Mouse (Mus musculus): Measurements from ENCODE around the gene Foxn4. TPM values are rescaled to one million over a fixed set of nuclear protein-coding genes. Genes with fewer than 3 reads are reported as not detected.

Foxn4 gene
- polyA plus RNA-seq, 1 experiment from 2014 or later: not detected

GRCm38 (mm10) chr5:114303166-114303565 lies 29.6 kb upstream of the Foxn4 start:
- H3K36me3 ChIP-seq (ENCODE audit: control insufficient read depth, insufficient read depth, low read length): no peaks in the 10 kb centered on the region
- H3K4me3 ChIP-seq (ENCODE audit: low read depth, low read length): no peak overlapping the region

GRCm38 (mm10) chr5:114299883-114300610 lies 26.4 kb upstream of the Foxn4 start:
- 87% methylated on average over 24 of the region's 24 CpGs for WGBS

More at GRCm38 (mm10) chr5:114303166-114303565, 29.6 kb upstream of the Foxn4 start:
- Histone ChIP-seq H3K4me2 (replicated peaks; ENCODE audit: low read depth) (no peak overlapping the region), H3K27ac (replicated peaks) (no peak overlapping the region), H3K9me3 (ENCODE audit: control insufficient read depth, low read length) (no peaks in the 10 kb centered on the region), H3K9ac (ENCODE audit: low read length) (no peak overlapping the region), H3K27me3 (ENCODE audit: control insufficient read depth, insufficient read depth, low read length) (no peaks in the 10 kb centered on the region), H3K4me1 (replicated peaks; ENCODE audit: control insufficient read depth, insufficient read depth) (no peaks in the 10 kb centered on the region)
- TF ChIP-seq CTCF (IDR thresholded peaks at IDR 0.05; ENCODE audit: low read depth) (no peak), EP300 (optimal IDR thresholded peaks at IDR 0.05) (no peak)
- ATAC-seq (ENCODE audit: low FRiP score, low TSS enrichment): no peak
- no peak for DNase-seq (ENCODE audit: low spot score)
- WGBS: 74% methylated on average over 6 of the region's 6 CpGs

GRCm38 (mm10) chr5:114299156-114299855 lies 25.7 kb upstream of the Foxn4 start:
- Histone ChIP-seq H3K27ac (replicated peaks) (no peak overlapping the region), H3K9ac (ENCODE audit: low read length) (no peak overlapping the region), H3K9me3 (ENCODE audit: control insufficient read depth, low read length) (no peaks in the 10 kb centered on the region), H3K4me3 (ENCODE audit: low read depth, low read length) (no peak overlapping the region), H3K4me2 (replicated peaks; ENCODE audit: low read depth) (no peak overlapping the region), H3K4me1 (replicated peaks; ENCODE audit: control insufficient read depth, insufficient read depth) (no peaks in the 10 kb centered on the region), H3K27me3 (ENCODE audit: control insufficient read depth, insufficient read depth, low read length) (no peaks in the 10 kb centered on the region), H3K36me3 (ENCODE audit: control insufficient read depth, insufficient read depth, low read length) (no peaks in the 10 kb centered on the region)
- 60% methylated on average over 22 of the region's 22 CpGs for WGBS
- ATAC-seq (ENCODE audit: low FRiP score, low TSS enrichment) (no peak), DNase-seq (ENCODE audit: low spot score) (no peak)
- TF ChIP-seq EP300 (optimal IDR thresholded peaks at IDR 0.05) (no peak), CTCF (IDR thresholded peaks at IDR 0.05; ENCODE audit: low read depth) (no peak)

More at GRCm38 (mm10) chr5:114299883-114300610, 26.4 kb upstream of the Foxn4 start:
- Histone ChIP-seq H3K4me2 (replicated peaks; ENCODE audit: low read depth) (no peak overlapping the region), H3K36me3 (ENCODE audit: control insufficient read depth, insufficient read depth, low read length) (no peaks in the 10 kb centered on the region), H3K9ac (ENCODE audit: low read length) (no peak overlapping the region), H3K4me3 (ENCODE audit: low read depth, low read length) (no peak overlapping the region), H3K9me3 (ENCODE audit: control insufficient read depth, low read length) (no peaks in the 10 kb centered on the region), H3K4me1 (replicated peaks; ENCODE audit: control insufficient read depth, insufficient read depth) (no peaks in the 10 kb centered on the region), H3K27me3 (ENCODE audit: control insufficient read depth, insufficient read depth, low read length) (no peaks in the 10 kb centered on the region), H3K27ac (replicated peaks) (no peak overlapping the region)
- no peak for DNase-seq (ENCODE audit: low spot score)
- no peak for ATAC-seq (ENCODE audit: low FRiP score, low TSS enrichment)
- TF ChIP-seq EP300 (optimal IDR thresholded peaks at IDR 0.05) (no peak), CTCF (IDR thresholded peaks at IDR 0.05; ENCODE audit: low read depth) (no peak)

- Histone ChIP-seq H3K4me2 (replicated peaks; ENCODE audit: low read depth) (no peak overlapping the region), H3K27me3 (ENCODE audit: control insufficient read depth, insufficient read depth, low read length) (no peaks in the 10 kb centered on the region), H3K9ac (ENCODE audit: low read length) (no peak overlapping the region), H3K4me1 (replicated peaks; ENCODE audit: control insufficient read depth, insufficient read depth) (no peaks in the 10 kb centered on the region), H3K36me3 (ENCODE audit: control insufficient read depth, insufficient read depth, low read length) (no peaks in the 10 kb centered on the region), H3K4me3 (ENCODE audit: low read depth, low read length) (no peak overlapping the region), H3K9me3 (ENCODE audit: control insufficient read depth, low read length) (no peaks in the 10 kb centered on the region), H3K27ac (replicated peaks) (no peak overlapping the region)
- TF ChIP-seq EP300 (optimal IDR thresholded peaks at IDR 0.05): no peak
- no peak for TF ChIP-seq CTCF (IDR thresholded peaks at IDR 0.05; ENCODE audit: low read depth)
- no peak for ATAC-seq (ENCODE audit: low FRiP score, low TSS enrichment)
- 48% methylated on average over 18 of the region's 18 CpGs for WGBS
- no peak for DNase-seq (ENCODE audit: low spot score)
Observed at GRCm38 (mm10) chr5:114298212-114298894, 24.7 kb upstream of the Foxn4 start.

GRCm38 (mm10) chr5:114296693-114297631 lies 23.4 kb upstream of the Foxn4 start:
- Histone ChIP-seq H3K4me1 (replicated peaks; ENCODE audit: control insufficient read depth, insufficient read depth) (no peaks in the 10 kb centered on the region), H3K27me3 (ENCODE audit: control insufficient read depth, insufficient read depth, low read length) (no peaks in the 10 kb centered on the region), H3K36me3 (ENCODE audit: control insufficient read depth, insufficient read depth, low read length) (no peaks in the 10 kb centered on the region), H3K4me2 (replicated peaks; ENCODE audit: low read depth) (no peak overlapping the region), H3K9ac (ENCODE audit: low read length) (no peak overlapping the region), H3K4me3 (ENCODE audit: low read depth, low read length) (no peak overlapping the region), H3K27ac (replicated peaks) (no peak overlapping the region), H3K9me3 (ENCODE audit: control insufficient read depth, low read length) (no peaks in the 10 kb centered on the region)
- WGBS: 35% methylated on average over 22 of the region's 22 CpGs
- TF ChIP-seq CTCF (IDR thresholded peaks at IDR 0.05; ENCODE audit: low read depth) (peak; percentile 60), EP300 (optimal IDR thresholded peaks at IDR 0.05) (no peak)
- no peak for DNase-seq (ENCODE audit: low spot score)
- ATAC-seq (ENCODE audit: low FRiP score, low TSS enrichment): no peak
